Mouse (Mus musculus) forebrain, embryonic 16.5 days (tissue): Measurements from ENCODE around the gene Pirb. TPM values are rescaled to one million over a fixed set of nuclear protein-coding genes. Genes with fewer than 3 reads are reported as not detected.

Source experiments
- polyA plus RNA-seq: library from polyadenylated mRNA; unstranded; fragments of >200 nt; fragmentation: Nextera tagmentation; extraction: Ambion mirVana; gene quantifications from 2 replicates; pipeline ENCODE4 v1.2.1, GENCODE M21; 2015

Gene Pirb
- polyA plus RNA-seq, 1 experiment from 2014 or later: 0.14 TPM

Other genes starting within 250 kb of the Pirb start
- not detected in 2 replicates for gene Tarm1, start 217.8 kb downstream of the Pirb start, polyA plus RNA-seq
- gene Oscar, start 104.2 kb downstream of the Pirb start, polyA plus RNA-seq: 0.17 and 0.46 TPM in 2 replicates
- 314 and 357 TPM in 2 replicates for gene Ndufa3, start 103.0 kb downstream of the Pirb start, polyA plus RNA-seq
- gene Tfpt, start 90.5 kb downstream of the Pirb start, polyA plus RNA-seq: 30.4 and 31.9 TPM in 2 replicates
- gene Prpf31, start 90.4 kb downstream of the Pirb start, polyA plus RNA-seq: 99.5 and 109 TPM in 2 replicates
- 42.1 and 47.3 TPM in 2 replicates for gene Cnot3, start 75.1 kb downstream of the Pirb start, polyA plus RNA-seq
- 15.5 and 16.5 TPM in 2 replicates for gene Leng1, start 54.6 kb downstream of the Pirb start, polyA plus RNA-seq
- gene Tmc4, start 42.8 kb downstream of the Pirb start, polyA plus RNA-seq: 2.5 and 3.3 TPM in 2 replicates
- gene Tsen34, start 27.5 kb downstream of the Pirb start, polyA plus RNA-seq: 240 and 241 TPM in 2 replicates
- gene Mboat7, start 26.9 kb downstream of the Pirb start, polyA plus RNA-seq: 60.6 and 86.3 TPM in 2 replicates
- gene Rps9, start 16.4 kb downstream of the Pirb start, polyA plus RNA-seq: 852 and 923 TPM in 2 replicates
- gene Gm15448, start 105.3 kb upstream of the Pirb start, polyA plus RNA-seq: not detected in 2 replicates
- gene Pira2, start 124.7 kb upstream of the Pirb start, polyA plus RNA-seq: not detected in 2 replicates
- gene Gm14548, start 177.7 kb upstream of the Pirb start, polyA plus RNA-seq: not detected in 2 replicates
- not detected in 2 replicates for gene Lilra6, start 195.1 kb upstream of the Pirb start, polyA plus RNA-seq